Mouse (Mus musculus) limb, embryonic 11.5 days (tissue): ENCODE results near the gene Safb2. TPM values are rescaled to one million over a fixed set of nuclear protein-coding genes. Genes with fewer than 3 reads are reported as not detected.

Experiments used
- ATAC-seq: fragments of 200-750 bp; cut with Nextera tagmentation; 2 replicates; pipeline ENCODE4 v1.8.0; 2017; ENCODE audit warnings: low read depth; ENCODE audit not compliant: insufficient number of reproducible peaks, low FRiP score, low TSS enrichment
- DNase-seq: peaks from one replicate; pipeline ENCODE4 v3.0.0-alpha.2; 2015; ENCODE audit warnings: low spot score
- H3K27ac ChIP-seq: fragments of 300-500 bp; sonication (generic); replicated peaks from 2 replicates; pipeline ENCODE4 v1.5.1; 2014; ENCODE audit warnings: low read depth, mild to moderate bottlenecking, low read length
- H3K27me3 ChIP-seq: fragments of 300-500 bp; sonication (generic); 2 replicates; pipeline ENCODE4 v1.6.1; 2014; ENCODE audit warnings: mild to moderate bottlenecking, low read length, mixed read lengths; ENCODE audit not compliant: control insufficient read depth, insufficient read depth
- H3K36me3 ChIP-seq: fragments of 300-500 bp; sonication (generic); 2 replicates; pipeline ENCODE4 v1.6.1; 2014; ENCODE audit warnings: mild to moderate bottlenecking, low read length, moderate library complexity, mixed read lengths; ENCODE audit not compliant: control insufficient read depth, insufficient read depth
- H3K4me1 ChIP-seq: fragments of 300-500 bp; sonication (generic); 2 replicates; pipeline ENCODE4 v1.6.1; 2014; ENCODE audit warnings: low read length, mixed read lengths; ENCODE audit not compliant: control insufficient read depth, insufficient read depth
- H3K4me2 ChIP-seq: fragments of 300-500 bp; sonication (generic); 2 replicates; pipeline ENCODE4 v1.6.1; 2014; ENCODE audit warnings: low read depth, mild to moderate bottlenecking, moderate library complexity; ENCODE audit not compliant: severe bottlenecking
- H3K4me3 ChIP-seq: fragments of 300-500 bp; sonication (generic); 2 replicates; pipeline ENCODE4 v1.5.1; 2014; ENCODE audit warnings: low read depth, low read length
- H3K9ac ChIP-seq: fragments of 300-500 bp; sonication (generic); 2 replicates; pipeline ENCODE4 v1.6.1; 2014; ENCODE audit warnings: mild to moderate bottlenecking, low read length
- H3K9me3 ChIP-seq: fragments of 300-500 bp; sonication (generic); 2 replicates; pipeline ENCODE4 v1.6.1; 2016; ENCODE audit warnings: low read length; ENCODE audit not compliant: control insufficient read depth
- WGBS: fragments of 180-500 bp; shearing (Covaris S2); extraction: QIAGEN DNeasy Blood & Tissue Kit; methylation state at CpG from one replicate; pipeline ENCODE4 v1.1.7; 2014; 5-methylcytosine and 5-hydroxymethylcytosine counted together
- polyA plus RNA-seq: library from polyadenylated mRNA; unstranded; fragments of >200 nt; fragmentation: Nextera tagmentation; extraction: Ambion mirVana; gene quantifications from 2 replicates; pipeline ENCODE4 v1.2.1, GENCODE M21; 2014

Gene Safb2
- polyA plus RNA-seq, 1 experiment from 2014 or later, result 65.3 TPM

GRCm38 (mm10) chr17:56559386-56559785, 25.0 kb downstream of the Safb2 start:
- Histone ChIP-seq H3K4me3 (no peak overlapping the region), H3K9ac (no peak overlapping the region), H3K9me3 (no peaks in the 10 kb centered on the region), H3K27ac (no peak overlapping the region), H3K27me3 (no peaks in the 10 kb centered on the region), H3K4me1 (no peaks in the 10 kb centered on the region), H3K4me2 (no peak overlapping the region), H3K36me3 (peaks cover 27% of the 10 kb centered on the region)
- 87% methylated on average over 3 of the region's 3 CpGs for WGBS
- DNase-seq, result no peak
- ATAC-seq, result no peak

GRCm38 (mm10) chr17:56558448-56558847, 25.9 kb downstream of the Safb2 start:
- Histone ChIP-seq H3K4me1 (no peaks in the 10 kb centered on the region), H3K27me3 (no peaks in the 10 kb centered on the region), H3K4me3 (no peak overlapping the region), H3K27ac (no peak overlapping the region), H3K9ac (no peak overlapping the region), H3K4me2 (no peak overlapping the region), H3K36me3 (peaks cover 20% of the 10 kb centered on the region), H3K9me3 (no peaks in the 10 kb centered on the region)
- WGBS, result 25% methylated on average over 3 of the region's 3 CpGs
- DNase-seq (peak; percentile 82), ATAC-seq (peak; percentile 78)

GRCm38 (mm10) chr17:56554122-56554551, 30.2 kb downstream of the Safb2 start, which contains the start of gene Gm20219:
Gene Gm20219 (minus strand): TSS chr17:56554387.
- no peaks in the 10 kb centered on the region for H3K36me3 ChIP-seq
- no peak within 1 kb of the TSS for H3K4me3 ChIP-seq
- H3K27me3 ChIP-seq, result no peaks in the 10 kb centered on the region
- WGBS, result 76% methylated on average over 20 of the region's 20 CpGs
- ATAC-seq (no peak), DNase-seq (no peak)
- H3K9me3 ChIP-seq, result no peaks in the 10 kb centered on the region
- H3K27ac ChIP-seq, result no peak within 1 kb of the TSS
- H3K4me1 ChIP-seq, result no peaks in the 10 kb centered on the region
- H3K9ac ChIP-seq, result no peak within 1 kb of the TSS
- H3K4me2 ChIP-seq, result no peak within 1 kb of the TSS

GRCm38 (mm10) chr17:56552781-56553363, 31.5 kb downstream of the Safb2 start:
- no peaks in the 10 kb centered on the region for H3K36me3 ChIP-seq
- 61% methylated on average over 5 of the region's 5 CpGs for WGBS
- H3K9me3 ChIP-seq, result no peaks in the 10 kb centered on the region
- no peak overlapping the region for H3K9ac ChIP-seq
- H3K4me1 ChIP-seq, result no peaks in the 10 kb centered on the region
- no peak overlapping the region for H3K4me3 ChIP-seq
- no peaks in the 10 kb centered on the region for H3K27me3 ChIP-seq
- no peak overlapping the region for H3K27ac ChIP-seq
- ATAC-seq (no peak; the same call in 1 of the 2 replicates), DNase-seq (peak; percentile 89)
- no peak overlapping the region for H3K4me2 ChIP-seq

GRCm38 (mm10) chr17:56551841-56552581, 32.4 kb downstream of the Safb2 start:
- no peak for DNase-seq
- H3K27me3 ChIP-seq, result no peaks in the 10 kb centered on the region
- no peak overlapping the region for H3K4me2 ChIP-seq
- no peak for ATAC-seq
- H3K36me3 ChIP-seq, result no peaks in the 10 kb centered on the region
- no peaks in the 10 kb centered on the region for H3K4me1 ChIP-seq
- H3K27ac ChIP-seq, result no peak overlapping the region
- H3K4me3 ChIP-seq, result no peak overlapping the region
- WGBS, result 68% methylated on average over 6 of the region's 6 CpGs
- no peaks in the 10 kb centered on the region for H3K9me3 ChIP-seq
- H3K9ac ChIP-seq, result no peak overlapping the region

GRCm38 (mm10) chr17:56550784-56551475, 33.5 kb downstream of the Safb2 start:
- no peak overlapping the region for H3K27ac ChIP-seq
- H3K9ac ChIP-seq, result no peak overlapping the region
- H3K4me3 ChIP-seq, result no peak overlapping the region
- no peaks in the 10 kb centered on the region for H3K27me3 ChIP-seq
- H3K4me2 ChIP-seq, result no peak overlapping the region
- 76% methylated on average over 12 of the region's 12 CpGs for WGBS
- H3K4me1 ChIP-seq, result no peaks in the 10 kb centered on the region
- ATAC-seq, result no peak
- H3K9me3 ChIP-seq, result no peaks in the 10 kb centered on the region
- H3K36me3 ChIP-seq, result no peaks in the 10 kb centered on the region
- no peak for DNase-seq

- DNase-seq, result no peak
- 48% methylated on average over 4 of the region's 4 CpGs for WGBS
Observed at GRCm38 (mm10) chr17:56548605-56549105, 35.7 kb downstream of the Safb2 start.

GRCm38 (mm10) chr17:56547846-56548604, 36.4 kb downstream of the Safb2 start:
- 70% methylated on average over 9 of the region's 9 CpGs for WGBS
- no peak for ATAC-seq
- DNase-seq, result no peak
- H3K4me1 ChIP-seq, result no peaks in the 10 kb centered on the region
- no peak overlapping the region for H3K4me3 ChIP-seq
- H3K27me3 ChIP-seq, result no peaks in the 10 kb centered on the region
- H3K27ac ChIP-seq, result no peak overlapping the region
- H3K36me3 ChIP-seq, result no peaks in the 10 kb centered on the region
- no peak overlapping the region for H3K4me2 ChIP-seq
- H3K9me3 ChIP-seq, result no peaks in the 10 kb centered on the region
- no peak overlapping the region for H3K9ac ChIP-seq

More at GRCm38 (mm10) chr17:56548605-56549105, 35.7 kb downstream of the Safb2 start:
- Histone ChIP-seq H3K27me3 (no peaks in the 10 kb centered on the region), H3K36me3 (no peaks in the 10 kb centered on the region), H3K4me1 (no peaks in the 10 kb centered on the region), H3K9ac (no peak overlapping the region), H3K27ac (no peak overlapping the region), H3K4me2 (no peak overlapping the region), H3K4me3 (no peak overlapping the region), H3K9me3 (no peaks in the 10 kb centered on the region)
- no peak for ATAC-seq
